Mouse (Mus musculus) testis, adult 2 months (tissue): ENCODE results near the gene E2f7.

Source experiments
- CTCF ChIP-seq: fragments of 200-500 bp; IDR thresholded peaks from 2 replicates; pipeline ENCODE4 v1.5.1; 2012; ENCODE audit warnings: low read depth, mild to moderate bottlenecking, inconsistent platforms, low read length, moderate library complexity; ENCODE audit not compliant: control insufficient read depth, insufficient read depth, insufficient replicate concordance
- POLR2A ChIP-seq: fragments of 200-500 bp; IDR thresholded peaks from 2 replicates; pipeline ENCODE4 v1.6.1; 2012; ENCODE audit warnings: low read depth, mild to moderate bottlenecking, inconsistent platforms, low read length, moderate library complexity; ENCODE audit not compliant: control insufficient read depth

- TF ChIP-seq POLR2A (no peak), CTCF (no peak)
Observed at GRCm38 (mm10) chr10:110756271-110756793, 11.1 kb downstream of the E2f7 start.
